Mouse (Mus musculus): ENCODE measurements around the gene Olig2.

Gene Olig2

DNA sequence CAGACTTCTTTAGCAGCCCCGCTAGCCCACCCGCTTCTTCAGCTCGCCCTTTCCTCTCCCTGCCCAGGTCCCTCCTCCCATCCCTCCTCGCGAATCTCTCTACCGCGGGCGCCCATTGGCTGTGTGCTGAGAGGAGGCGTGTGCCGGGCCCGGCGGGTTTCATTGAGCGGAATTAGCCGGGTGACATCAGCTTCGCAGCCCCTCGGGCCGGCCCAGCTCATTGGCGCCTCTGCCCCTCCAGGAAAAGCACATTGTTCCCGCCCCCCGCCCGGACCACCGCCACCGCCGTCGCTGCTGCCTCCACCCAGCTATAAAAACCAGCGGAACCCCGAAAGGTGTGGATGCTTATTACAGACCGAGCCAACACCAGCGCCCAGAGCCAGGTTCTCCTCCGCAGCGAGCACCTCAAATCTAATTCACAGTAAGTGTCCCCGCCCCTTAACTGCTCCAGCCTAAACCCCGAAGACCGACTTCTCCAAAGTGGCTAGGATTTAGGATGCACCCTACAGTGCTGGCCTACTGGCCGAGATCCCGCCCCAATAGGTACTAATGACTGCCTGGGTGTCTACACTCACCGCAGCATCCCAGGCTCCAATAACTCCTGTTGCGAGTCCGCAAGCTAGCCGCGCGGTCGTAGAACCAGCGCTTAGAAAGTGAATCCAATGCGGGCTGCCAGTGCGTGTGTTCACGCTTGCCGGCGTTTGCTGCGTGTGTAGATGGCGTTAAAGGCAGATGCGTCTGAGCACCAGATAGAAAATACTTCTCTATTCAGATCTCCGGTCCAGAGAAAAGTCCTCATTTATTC lies at the start of gene Olig2:
Olig2 (plus strand) TSS at position 225 of the 805 bp plus-strand sequence.
- peak; percentile 61 for DNase-seq (ENCODE audit: low spot score)

- no peak for DNase-seq (ENCODE audit: low spot score)
Observed at GRCm38 (mm10) chr16:91175892-91176291, 49.4 kb upstream of the Olig2 start.

DNA sequence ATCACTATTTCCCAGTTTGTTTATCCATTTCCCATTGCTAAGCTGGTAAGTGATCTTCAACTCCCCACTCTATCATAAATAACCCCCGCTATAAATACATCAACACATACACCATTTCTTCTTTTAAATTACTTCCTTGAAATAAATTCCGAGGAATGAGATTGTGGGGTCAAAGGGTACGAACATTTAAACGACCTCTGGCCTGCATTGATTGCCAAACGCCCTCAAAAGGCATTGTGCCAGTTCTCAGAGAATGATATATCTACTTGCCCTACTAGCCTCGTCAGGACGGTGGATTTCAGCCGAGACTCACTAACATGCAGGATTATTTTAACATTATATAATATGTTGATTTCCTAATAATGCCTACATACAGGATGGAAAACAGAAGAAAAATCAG lies 38.2 kb upstream of the Olig2 start:
- DNase-seq (ENCODE audit: low spot score): no peak

DNA sequence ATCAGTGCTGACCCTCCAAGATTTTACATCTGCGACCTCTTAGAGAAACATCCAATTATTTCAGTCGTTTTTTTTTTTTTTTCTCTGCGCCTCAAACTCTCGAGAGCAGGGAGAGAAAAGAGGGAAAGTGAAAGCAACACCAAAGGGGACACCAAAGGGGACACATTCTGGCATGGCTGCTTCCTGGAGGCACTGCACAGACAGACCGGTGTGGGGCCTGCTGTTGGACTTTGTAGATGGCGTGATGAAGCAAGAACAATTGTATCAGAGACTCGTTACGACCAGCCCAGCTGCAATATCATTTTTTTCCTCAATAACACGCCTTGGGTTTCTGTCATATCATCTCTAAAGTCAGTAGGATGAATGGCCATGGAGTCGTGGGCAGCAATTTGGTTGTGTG lies 37.6 kb upstream of the Olig2 start:
- no peak for DNase-seq (ENCODE audit: low spot score)

DNA sequence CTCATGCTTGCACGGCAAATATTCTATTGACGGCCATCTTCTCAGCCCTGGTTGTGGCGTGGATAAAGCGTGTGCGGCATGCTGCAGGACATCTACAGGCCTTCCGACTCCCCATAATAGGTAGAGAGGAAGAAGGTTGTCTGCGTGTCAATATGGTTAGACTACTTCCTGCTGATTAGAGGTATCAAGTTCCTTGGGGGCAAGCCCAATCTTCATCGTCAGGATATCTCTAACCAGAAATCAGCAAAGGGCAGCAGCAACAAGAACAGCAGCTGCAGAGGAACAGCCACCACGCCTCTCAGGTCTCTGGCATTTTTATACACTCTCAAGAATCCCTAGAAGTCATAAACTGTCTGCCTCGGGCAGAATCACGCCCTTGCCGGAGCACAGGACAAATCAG lies 37.0 kb upstream of the Olig2 start:
- no peak for DNase-seq (ENCODE audit: low spot score)

GRCm38 (mm10) chr16:91191233-91191632 lies 34.0 kb upstream of the Olig2 start:
- DNase-seq (ENCODE audit: low spot score): peak; percentile 21

- DNase-seq (ENCODE audit: low spot score): peak; percentile 47
Observed at GRCm38 (mm10) chr16:91191663-91192237, 33.5 kb upstream of the Olig2 start.

- peak; percentile 33 for DNase-seq (ENCODE audit: low spot score)
Observed at GRCm38 (mm10) chr16:91192672-91193354, 32.4 kb upstream of the Olig2 start.

DNA sequence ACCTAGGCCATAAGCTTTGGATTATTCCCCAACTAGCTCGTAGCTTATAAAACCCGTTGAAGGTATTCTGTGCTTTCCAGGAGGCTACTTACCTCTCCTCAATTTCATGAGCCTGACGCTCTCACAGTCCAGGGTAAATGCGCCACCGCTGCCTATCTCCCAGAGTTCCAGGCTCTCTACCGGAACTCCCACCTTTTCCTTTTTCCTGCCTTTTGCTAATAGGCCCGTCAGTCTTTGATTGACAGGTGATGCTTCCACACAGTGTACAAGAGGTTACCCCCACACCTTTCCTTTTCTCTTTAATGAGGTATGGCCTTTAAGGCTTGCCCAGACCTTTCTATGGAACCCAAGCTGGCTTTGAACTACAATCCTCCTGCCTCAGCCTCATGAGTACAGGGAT lies 25.4 kb upstream of the Olig2 start:
- DNase-seq (ENCODE audit: low spot score): no peak

- DNase-seq (ENCODE audit: low spot score): no peak
Observed at GRCm38 (mm10) chr16:91202989-91203388, 22.3 kb upstream of the Olig2 start.

GRCm38 (mm10) chr16:91206371-91206770 lies 18.9 kb upstream of the Olig2 start:
- DNase-seq (ENCODE audit: low spot score): no peak

DNA sequence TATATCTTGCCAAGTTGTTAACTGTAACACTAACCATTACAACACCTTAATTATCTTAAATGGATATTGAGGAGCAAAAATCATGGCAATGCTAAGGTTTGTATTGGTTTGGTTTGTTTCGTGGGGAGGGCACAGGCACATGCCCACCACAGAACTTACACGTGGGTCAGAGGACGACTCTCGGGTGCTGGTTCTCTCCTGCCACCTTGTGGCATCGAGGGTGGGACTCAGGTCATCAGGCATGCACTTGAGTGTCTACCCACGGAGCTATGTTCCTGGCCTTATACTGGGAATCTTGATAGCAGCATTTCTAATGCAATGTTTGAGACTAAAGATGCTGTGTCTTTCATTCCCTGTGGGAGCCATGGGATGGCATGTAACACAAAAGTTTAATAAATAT lies 8.2 kb upstream of the Olig2 start:
- DNase-seq (ENCODE audit: low spot score): no peak

- no peak for DNase-seq (ENCODE audit: low spot score)
Observed at GRCm38 (mm10) chr16:91217948-91218347, 7.3 kb upstream of the Olig2 start.

DNA sequence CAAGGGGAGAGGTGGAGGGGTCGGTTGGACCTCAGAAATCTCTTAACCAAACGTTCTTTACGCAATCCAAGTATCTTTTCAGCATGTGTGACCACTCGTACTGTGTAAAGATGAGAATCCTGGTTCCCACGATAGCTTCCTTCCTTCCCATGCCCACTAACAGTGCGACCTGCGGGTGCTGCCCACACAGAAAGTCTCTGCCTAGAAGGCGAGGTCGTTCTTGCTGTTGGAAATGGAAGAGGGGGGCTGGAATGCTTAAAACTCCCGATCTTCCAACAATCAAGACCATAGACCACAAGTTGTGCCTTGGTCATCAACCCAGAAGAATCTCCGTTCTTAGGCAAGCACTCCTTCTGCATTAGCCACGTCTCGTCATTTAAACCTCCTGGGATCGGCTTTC lies 6.0 kb upstream of the Olig2 start:
- no peak for DNase-seq (ENCODE audit: low spot score)

DNA sequence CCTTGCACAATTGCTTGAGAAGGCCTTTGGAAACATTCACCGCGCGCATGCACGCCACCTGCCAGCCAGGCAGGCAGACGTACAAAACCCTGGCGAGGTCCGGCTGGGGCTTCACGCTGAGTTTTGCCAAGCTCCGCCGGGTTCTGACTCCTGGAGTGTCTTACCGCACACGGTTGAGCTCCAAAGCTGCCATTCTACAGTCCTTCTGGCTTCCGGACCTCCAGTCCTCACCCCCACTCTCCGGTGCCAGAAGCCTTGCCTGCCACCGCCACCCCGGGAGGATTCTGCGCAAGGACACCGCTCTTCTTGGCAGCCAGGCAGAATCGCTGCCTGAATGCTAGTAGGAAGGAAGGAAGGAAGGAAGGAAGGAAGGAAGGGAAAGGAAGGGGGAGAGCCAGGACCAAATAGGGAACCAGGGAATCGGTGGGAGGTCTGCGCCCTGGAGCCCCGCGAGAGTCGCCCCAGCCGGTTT lies 3.0 kb upstream of the Olig2 start:
- no peak for DNase-seq (ENCODE audit: low spot score)

DNA sequence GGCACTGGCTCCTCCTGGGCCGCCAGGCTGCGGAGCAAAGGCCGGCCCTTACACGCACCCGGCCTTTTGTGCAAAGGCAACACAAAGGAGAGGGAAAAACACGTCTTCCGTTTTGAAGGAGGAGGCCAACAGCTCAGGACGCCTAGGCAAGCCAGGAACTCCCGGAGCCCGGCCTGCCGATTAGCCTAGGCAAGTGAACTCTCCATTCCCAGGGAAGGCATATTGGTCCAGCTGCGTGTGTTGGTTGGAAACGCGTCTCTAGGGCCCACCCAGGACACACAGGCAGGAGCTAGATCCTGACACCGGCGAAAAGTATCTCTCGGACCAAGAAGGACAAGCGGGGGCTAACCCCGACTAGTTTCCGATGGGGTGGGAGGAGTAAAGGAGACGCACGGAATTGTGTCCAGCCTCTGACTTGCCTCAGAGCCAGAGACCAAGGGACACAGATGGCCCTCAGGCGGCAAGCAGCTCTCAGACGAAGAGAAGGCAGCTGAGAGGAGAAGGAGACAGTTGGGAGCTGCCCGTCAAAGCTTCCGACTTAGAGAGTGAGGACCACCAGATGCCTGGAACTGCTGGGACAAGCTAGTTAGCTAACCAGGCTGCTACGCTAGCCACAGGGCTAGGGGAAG lies 2.5 kb upstream of the Olig2 start:
- DNase-seq (ENCODE audit: low spot score): no peak

DNA sequence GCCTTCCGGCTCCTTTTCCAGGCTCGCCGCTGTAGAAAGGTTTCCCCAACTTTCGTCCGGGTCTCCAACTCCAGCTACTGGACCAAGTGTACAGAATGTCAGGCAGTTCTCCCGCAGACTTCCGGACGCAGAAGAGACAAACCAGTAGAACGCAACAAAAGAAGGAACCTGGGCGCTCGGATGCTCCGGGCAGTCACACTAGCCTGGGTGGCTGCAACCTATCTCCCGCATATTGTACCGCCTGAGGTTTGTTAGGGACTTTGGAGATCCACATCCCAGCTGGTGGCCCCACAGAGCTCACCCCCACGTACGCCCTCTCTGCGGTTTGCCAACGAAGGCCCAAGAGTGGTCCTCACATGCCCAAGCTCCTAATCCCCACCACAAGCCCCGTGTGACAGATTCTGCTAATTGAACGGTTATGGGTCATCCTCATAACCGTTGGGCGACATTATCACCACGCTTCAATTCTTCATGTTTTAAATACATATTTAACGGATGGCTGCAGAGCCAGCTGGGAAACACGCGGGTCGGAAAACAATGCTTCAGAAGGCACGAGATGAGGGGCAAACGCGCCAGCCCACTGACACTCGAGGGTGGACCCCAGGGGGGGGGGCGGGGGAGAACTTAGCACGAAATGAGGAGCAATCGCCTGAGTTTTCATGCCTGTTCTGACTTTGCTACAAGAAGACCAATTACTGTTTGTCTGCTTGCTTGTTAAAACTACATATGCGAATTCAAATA lies 1.8 kb upstream of the Olig2 start:
- DNase-seq (ENCODE audit: low spot score): no peak

DNA sequence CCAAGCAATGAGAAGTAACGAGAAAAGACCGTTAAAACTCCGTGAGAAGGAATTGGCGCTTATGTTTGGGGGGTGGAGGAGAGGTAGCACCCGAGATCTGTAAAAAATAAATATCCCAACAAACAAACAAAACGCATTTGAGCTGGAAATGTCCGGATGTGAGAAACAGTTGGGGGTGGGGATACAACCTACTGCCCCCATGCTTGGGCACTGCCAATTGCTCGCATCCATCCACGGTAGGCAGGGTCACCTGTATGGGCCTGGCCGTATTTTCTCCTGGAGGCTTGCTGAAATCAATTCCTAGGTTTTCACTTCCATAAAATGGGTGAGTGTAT lies 1.2 kb upstream of the Olig2 start:
- no peak for DNase-seq (ENCODE audit: low spot score)

DNA sequence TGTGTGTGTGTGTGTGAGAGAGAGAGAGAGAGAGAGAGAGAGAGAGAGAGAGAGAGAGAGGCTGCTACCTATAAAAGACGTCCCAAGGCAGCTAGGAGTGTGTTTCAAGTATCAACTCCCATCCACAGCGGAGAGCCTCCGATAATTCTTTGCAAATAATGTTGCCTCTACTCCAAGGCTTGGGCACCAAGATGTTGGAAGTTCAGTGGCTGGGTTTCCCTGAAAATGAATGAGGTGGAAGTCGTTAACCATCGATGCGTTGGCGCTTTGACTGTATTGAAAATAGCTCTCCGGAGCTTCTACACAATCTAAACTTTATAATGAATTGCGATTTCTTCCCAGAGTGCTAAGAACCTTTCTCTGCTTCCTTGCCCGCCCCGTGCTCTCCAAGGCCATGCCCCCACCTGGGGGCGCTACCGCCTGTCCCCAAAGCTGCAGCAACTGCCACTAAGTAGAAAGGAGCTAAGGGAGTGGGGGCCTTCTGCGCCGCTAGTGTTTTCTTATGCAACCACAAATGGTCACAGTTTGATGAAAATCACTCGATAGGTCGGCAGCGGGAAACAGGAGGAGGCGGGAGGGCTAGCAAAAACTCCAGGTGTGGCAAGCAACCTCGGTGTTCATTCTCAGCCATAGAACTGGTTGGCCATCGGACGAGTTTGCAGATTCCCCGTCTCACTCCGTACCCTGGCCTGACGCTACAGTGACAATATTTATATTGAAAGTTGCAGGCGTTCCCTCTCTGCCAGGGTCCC lies 600 bp upstream of the Olig2 start:
- peak; percentile 60 for DNase-seq (ENCODE audit: low spot score)

DNA sequence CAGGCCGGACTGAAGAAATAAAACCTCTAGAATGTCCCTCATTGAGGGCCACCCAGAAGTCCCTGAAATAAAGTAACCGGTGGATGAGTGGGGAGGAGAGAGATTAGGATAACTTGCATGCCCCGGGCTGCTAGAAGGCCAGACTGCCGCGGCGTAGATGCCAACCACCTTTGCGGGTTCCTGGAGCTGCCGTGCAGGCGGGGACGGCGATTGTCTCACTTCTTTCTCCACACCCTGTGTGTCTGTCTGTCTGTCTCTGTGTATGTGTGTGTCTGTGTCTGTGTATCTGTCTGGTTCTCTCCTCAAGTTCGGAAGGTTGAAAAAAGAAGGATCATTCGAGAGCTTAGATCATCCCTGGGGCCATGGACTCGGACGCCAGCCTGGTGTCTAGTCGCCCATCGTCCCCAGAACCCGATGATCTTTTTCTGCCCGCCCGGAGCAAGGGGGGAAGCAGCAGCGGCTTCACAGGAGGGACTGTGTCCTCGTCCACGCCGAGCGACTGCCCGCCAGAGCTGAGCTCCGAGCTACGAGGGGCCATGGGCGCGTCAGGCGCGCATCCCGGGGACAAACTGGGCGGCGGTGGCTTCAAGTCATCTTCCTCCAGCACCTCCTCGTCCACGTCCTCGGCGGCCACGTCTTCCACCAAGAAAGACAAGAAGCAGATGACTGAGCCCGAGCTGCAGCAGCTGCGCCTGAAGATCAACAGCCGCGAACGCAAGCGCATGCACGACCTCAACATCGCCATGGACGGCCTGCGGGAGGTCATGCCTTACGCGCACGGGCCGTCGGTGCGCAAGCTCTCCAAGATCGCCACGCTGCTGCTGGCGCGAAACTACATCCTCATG lies 1.0 kb downstream of the Olig2 start:
- DNase-seq (ENCODE audit: low spot score): no peak

Measured in layer of hippocampus, adult 11-12 months (tissue).